Mouse (Mus musculus) thymus, postnatal 25 days (tissue): Measurements from ENCODE around the gene Ccdc106.
"Not testable (repeated sequence)": the region's sequence is repeated elsewhere in the genome, so short reads cannot be mapped to it uniquely, and the experiment has no call there.

Source experiments
- DNase-seq: peaks from one replicate; pipeline ENCODE4 v3.0.0; 2022

Ccdc106 gene

GRCm38 (mm10) chr7:5016057-5016456, 4.3 kb upstream of the Ccdc106 start:
- no peak for DNase-seq

GRCm38 (mm10) chr7:5016920-5017319, 3.4 kb upstream of the Ccdc106 start:
- no peak for DNase-seq

- DNase-seq = no peak
These were observed 3.0 kb upstream of the Ccdc106 start for GRCm38 (mm10) chr7:5017352-5017751.

GRCm38 (mm10) chr7:5017931-5018330, 2.4 kb upstream of the Ccdc106 start:
- DNase-seq = no peak

- not testable (repeated sequence) for DNase-seq
These were observed 777 bp upstream of the Ccdc106 start for GRCm38 (mm10) chr7:5019576-5019975.

- no peak for DNase-seq
These were observed 332 bp downstream of the Ccdc106 start for GRCm38 (mm10) chr7:5020685-5021084.

GRCm38 (mm10) chr7:5021197-5021596, 844 bp downstream of the Ccdc106 start:
- DNase-seq = no peak

- no peak for DNase-seq
These were observed 9.2 kb downstream of the Ccdc106 start for GRCm38 (mm10) chr7:5029543-5029942.

GRCm38 (mm10) chr7:5029946-5030345, 9.6 kb downstream of the Ccdc106 start:
- DNase-seq = no peak

GRCm38 (mm10) chr7:5030554-5031275, 10.4 kb downstream of the Ccdc106 start:
- no peak for DNase-seq

- DNase-seq = no peak
These were observed 11.1 kb downstream of the Ccdc106 start for GRCm38 (mm10) chr7:5031496-5031895.

GRCm38 (mm10) chr7:5033818-5034217, 13.5 kb downstream of the Ccdc106 start, which contains the start of gene 4632433K11Rik:
Gene 4632433K11Rik (plus strand): TSS chr7:5034118.
- no peak for DNase-seq

- no peak for DNase-seq
These were observed 15.3 kb downstream of the Ccdc106 start for GRCm38 (mm10) chr7:5035628-5036027.

GRCm38 (mm10) chr7:5036136-5036535, 15.8 kb downstream of the Ccdc106 start:
- no peak for DNase-seq

- no peak for DNase-seq
These were observed 16.7 kb downstream of the Ccdc106 start for GRCm38 (mm10) chr7:5037026-5037425.

- DNase-seq = no peak
These were observed 17.1 kb downstream of the Ccdc106 start for GRCm38 (mm10) chr7:5037467-5037866.

- peak; percentile 95 for DNase-seq
These were observed 17.9 kb downstream of the Ccdc106 start, which contains the start of gene Zfp784 for GRCm38 (mm10) chr7:5038109-5038732. Gene Zfp784 (minus strand): TSS chr7:5038446.

- DNase-seq = no peak
These were observed 18.6 kb downstream of the Ccdc106 start for GRCm38 (mm10) chr7:5038940-5039339.

- no peak for DNase-seq
These were observed 24.6 kb downstream of the Ccdc106 start for GRCm38 (mm10) chr7:5044981-5045380.

- no peak for DNase-seq
These were observed 25.8 kb downstream of the Ccdc106 start for GRCm38 (mm10) chr7:5046112-5046511.

- peak; percentile 40 for DNase-seq
These were observed 27.0 kb downstream of the Ccdc106 start for GRCm38 (mm10) chr7:5047313-5047712.

GRCm38 (mm10) chr7:5051193-5052192, 31.1 kb downstream of the Ccdc106 start, which contains the start of gene Zfp580:
Gene Zfp580 (plus strand): TSS chr7:5051538.
- peak; percentile 68 for DNase-seq

- DNase-seq = no peak
These were observed 32.1 kb downstream of the Ccdc106 start for GRCm38 (mm10) chr7:5052438-5052837.
